11 mouse cellular contexts compared by ENCODE assay signal in the genomic region with DNA sequence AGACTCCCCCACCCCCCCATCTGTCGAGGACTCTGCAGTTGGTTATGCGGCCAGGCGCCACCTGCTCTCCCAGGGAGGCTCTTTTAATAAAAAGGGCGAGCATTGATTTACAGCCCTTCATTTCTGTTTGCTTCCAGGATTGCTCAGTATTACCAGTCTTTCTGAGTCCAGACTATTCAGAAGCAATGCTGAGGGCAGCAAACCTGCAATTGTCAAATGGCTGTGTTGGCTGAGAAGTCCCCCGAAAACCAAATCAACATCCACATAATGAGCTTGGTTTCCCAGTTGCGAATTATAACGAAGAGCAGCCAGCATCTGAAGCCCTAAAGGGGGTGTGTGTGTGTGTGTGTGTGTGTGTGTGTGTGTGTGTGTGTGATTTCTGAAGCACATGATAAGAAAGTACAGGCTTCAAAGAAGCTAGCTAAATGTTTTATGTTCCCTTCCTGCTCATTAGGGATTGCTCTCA. TPM values are rescaled to one million over a fixed set of nuclear protein-coding genes. Genes with fewer than 3 reads are reported as not detected.
A peak's percentile ranks its signal among the peaks of the same experiment; 100 is the strongest.
DNase-seq lines count a peak whose midpoint lies in the region; ATAC-seq and TF ChIP-seq lines count a peak whose summit lies in the region.
"Had no signal": no experiment of that assay in that cellular context is flagged by ENCODE, and none has a peak within 500 bp of the region (broad histone marks: within the 10 kb centered on the region; RNA-seq: fewer than 3 reads in every experiment).

No protein-coding gene starts in this region.

- TF ChIP-seq CTCF in liver, postnatal 0 days (IDR thresholded peaks at IDR 0.05; ENCODE audit: low read depth), result no peak

- H3K27me3 ChIP-seq in embryonic facial prominence, embryonic 10.5 days (replicated peaks; ENCODE audit: low read depth, poor library complexity, severe bottlenecking), result no peaks in the 10 kb centered on the region
- H3K27me3 ChIP-seq in hindbrain, embryonic 11.5 days (ENCODE audit: control insufficient read depth, insufficient read depth, low read length), result no peaks in the 10 kb centered on the region
- H3K27me3 ChIP-seq in midbrain, embryonic 12.5 days, result no peaks in the 10 kb centered on the region
- H3K27me3 ChIP-seq in heart, embryonic 12.5 days (replicated peaks), result no peaks in the 10 kb centered on the region
- H3K27me3 ChIP-seq in liver, postnatal 0 days (ENCODE audit: insufficient read depth, low read length), result no peaks in the 10 kb centered on the region
- H3K27me3 ChIP-seq: CH12.LX; lung, embryonic 15.5 days had no signal

- H3K4me3 ChIP-seq in embryonic facial prominence, embryonic 10.5 days, result peak overlapping the region; percentile 17; the same call in 1 of the 2 replicates
- no peak overlapping the region for H3K4me3 ChIP-seq in hindbrain, embryonic 11.5 days (ENCODE audit: low read depth, low read length)
- no peak overlapping the region for H3K4me3 ChIP-seq in midbrain, embryonic 12.5 days
- no peak overlapping the region for H3K4me3 ChIP-seq in heart, embryonic 12.5 days
- H3K4me3 ChIP-seq in liver, postnatal 0 days (ENCODE audit: low read depth, low read length), result no peak overlapping the region
- H3K4me3 ChIP-seq: lung, embryonic 15.5 days had no signal

- peak overlapping the region; percentile 79 for H3K27ac ChIP-seq in embryonic facial prominence, embryonic 10.5 days (replicated peaks)
- peak overlapping the region; percentile 63 for H3K27ac ChIP-seq in hindbrain, embryonic 11.5 days (ENCODE audit: low read depth, low read length)
- H3K27ac ChIP-seq in midbrain, embryonic 12.5 days (replicated peaks), result peak overlapping the region; percentile 87
- no peak overlapping the region for H3K27ac ChIP-seq in heart, embryonic 12.5 days (ENCODE audit: poor library complexity, severe bottlenecking)
- no peak overlapping the region for H3K27ac ChIP-seq in liver, postnatal 0 days (ENCODE audit: low read depth)
- H3K27ac ChIP-seq: lung, embryonic 15.5 days had no signal

- intact Hi-C loops in gastrocnemius, postnatal 14 days (cut with DNase I; ENCODE audit: low total_unique reads), result no loop called here

- H3K9ac ChIP-seq in hindbrain, embryonic 11.5 days (ENCODE audit: low read depth, low read length), result no peak overlapping the region
- no peak overlapping the region for H3K9ac ChIP-seq in midbrain, embryonic 12.5 days (replicated peaks)
- no peak overlapping the region for H3K9ac ChIP-seq in heart, embryonic 12.5 days
- no peak overlapping the region for H3K9ac ChIP-seq in liver, postnatal 0 days (replicated peaks)
- H3K9ac ChIP-seq: lung, embryonic 15.5 days had no signal

- ATAC-seq in hindbrain, embryonic 11.5 days (ENCODE audit: low FRiP score), result peak; percentile 43; the same call in 1 of the 2 replicates
- peak; percentile 64 for ATAC-seq in midbrain, embryonic 12.5 days (ENCODE audit: low FRiP score, low read depth)
- ATAC-seq in heart, embryonic 12.5 days (ENCODE audit: insufficient number of reproducible peaks, low FRiP score), result no peak
- ATAC-seq in liver, postnatal 0 days, result no peak

- H3K4me1 ChIP-seq in embryonic facial prominence, embryonic 10.5 days, result peaks cover 43% of the 10 kb centered on the region
- 0 out of 2 replicates have a peak, but pooled peaks cover 3% of the 10 kb centered on the region for H3K4me1 ChIP-seq in hindbrain, embryonic 11.5 days (replicated peaks; ENCODE audit: control insufficient read depth, insufficient read depth, low read length)
- H3K4me1 ChIP-seq in midbrain, embryonic 12.5 days, result peaks cover 45% of the 10 kb centered on the region
- H3K4me1 ChIP-seq in heart, embryonic 12.5 days (replicated peaks), result peaks cover 7% of the 10 kb centered on the region
- no peaks in the 10 kb centered on the region for H3K4me1 ChIP-seq in liver, postnatal 0 days (ENCODE audit: insufficient read depth)
- H3K4me1 ChIP-seq: lung, embryonic 15.5 days had no signal

- 59% methylated on average over 7 of the region's 7 CpGs for WGBS in embryonic facial prominence, embryonic 10.5 days
- 33% methylated on average over 7 of the region's 7 CpGs for WGBS in hindbrain, embryonic 11.5 days
- WGBS in midbrain, embryonic 12.5 days, result 17% methylated on average over 7 of the region's 7 CpGs
- 74% methylated on average over 7 of the region's 7 CpGs for WGBS in heart, embryonic 12.5 days
- WGBS in liver, postnatal 0 days (ENCODE audit: insufficient replicate concordance), result 72% methylated on average over 7 of the region's 7 CpGs

- TF ChIP-seq EP300 in liver, postnatal 0 days (IDR thresholded peaks at IDR 0.05; ENCODE audit: low read depth), result no peak

- no peaks in the 10 kb centered on the region for H3K9me3 ChIP-seq in embryonic facial prominence, embryonic 10.5 days
- H3K9me3 ChIP-seq in hindbrain, embryonic 11.5 days (ENCODE audit: control insufficient read depth, low read length), result no peaks in the 10 kb centered on the region
- no peaks in the 10 kb centered on the region for H3K9me3 ChIP-seq in midbrain, embryonic 12.5 days
- H3K9me3 ChIP-seq in heart, embryonic 12.5 days (replicated peaks), result no peaks in the 10 kb centered on the region
- H3K9me3 ChIP-seq in liver, postnatal 0 days (ENCODE audit: low read length), result no peaks in the 10 kb centered on the region
- H3K9me3 ChIP-seq: lung, embryonic 15.5 days had no signal

- DNase-seq in brain, adult 2 months (ENCODE audit: low read depth, low spot score), result peak; percentile 27
- peak; percentile 53 for DNase-seq in embryonic facial prominence, embryonic 10.5 days (ENCODE audit: low spot score)
- DNase-seq in hindbrain, embryonic 11.5 days (ENCODE audit: low spot score), result peak; percentile 39
- DNase-seq in gastrocnemius, postnatal 14 days, result no peak
- no peak for DNase-seq in urinary bladder, postnatal 14 days (ENCODE audit: low spot score)
- DNase-seq in liver, postnatal 0 days, result no peak
- DNase-seq: kidney, postnatal 14 days had no signal

- H3K36me3 ChIP-seq in embryonic facial prominence, embryonic 10.5 days (replicated peaks), result no peaks in the 10 kb centered on the region
- no peaks in the 10 kb centered on the region for H3K36me3 ChIP-seq in hindbrain, embryonic 11.5 days (ENCODE audit: control insufficient read depth, insufficient read depth, low read length)
- no peaks in the 10 kb centered on the region for H3K36me3 ChIP-seq in midbrain, embryonic 12.5 days
- no peaks in the 10 kb centered on the region for H3K36me3 ChIP-seq in heart, embryonic 12.5 days
- H3K36me3 ChIP-seq in liver, postnatal 0 days (replicated peaks; ENCODE audit: insufficient read depth, low read length), result no peaks in the 10 kb centered on the region
- H3K36me3 ChIP-seq: lung, embryonic 15.5 days had no signal

- H3K4me2 ChIP-seq in hindbrain, embryonic 11.5 days (replicated peaks; ENCODE audit: low read depth, low read length), result no peak overlapping the region
- H3K4me2 ChIP-seq in midbrain, embryonic 12.5 days (replicated peaks), result peak overlapping the region; percentile 32
- H3K4me2 ChIP-seq in heart, embryonic 12.5 days, result no peak overlapping the region
- no peak overlapping the region for H3K4me2 ChIP-seq in liver, postnatal 0 days (ENCODE audit: low read depth, low read length)
- H3K4me2 ChIP-seq: lung, embryonic 15.5 days had no signal

RNA-seq across cellular contexts. Expression of a gene that starts 22.0 kb away (rescaled TPM):
- 55.7 and 56.2 TPM in 2 replicates for polyA plus RNA-seq in embryonic facial prominence, embryonic 10.5 days (2016; fragmentation: Nextera tagmentation; extraction: Ambion mirVana)
- 52.1 and 59.0 TPM in 2 replicates for polyA plus RNA-seq in hindbrain, embryonic 11.5 days (2014; fragmentation: Nextera tagmentation; extraction: Ambion mirVana)
- polyA plus RNA-seq in midbrain, embryonic 12.5 days (2016; fragmentation: Nextera tagmentation; extraction: Ambion mirVana), result 47.3 and 48.9 TPM in 2 replicates
- polyA plus RNA-seq in heart, embryonic 12.5 days (2016; fragmentation: Nextera tagmentation; extraction: Ambion mirVana), result 31.3 and 31.5 TPM in 2 replicates
- total RNA-seq in gastrocnemius, postnatal 14 days (2021), result 10 to 100 TPM; 11.0 to 12.9 TPM
- polyA plus RNA-seq in liver, postnatal 0 days (2015; fragmentation: Nextera tagmentation; extraction: Ambion mirVana), result 15.1 and 16.1 TPM in 2 replicates

Comparison
In these comparisons a context has a peak if more than half of its experiments do, and no peak if none do; other contexts are left out.
1. DNase-seq: peak in brain, adult 2 months (single experiment), embryonic facial prominence, embryonic 10.5 days (single experiment) and hindbrain, embryonic 11.5 days (single experiment); none in gastrocnemius, postnatal 14 days (single experiment), urinary bladder, postnatal 14 days (single experiment) and liver, postnatal 0 days (single experiment).
2. H3K27ac ChIP-seq: peak in embryonic facial prominence, embryonic 10.5 days (single experiment), hindbrain, embryonic 11.5 days (single experiment) and midbrain, embryonic 12.5 days (single experiment); none in heart, embryonic 12.5 days (single experiment) and liver, postnatal 0 days (single experiment).
3. ATAC-seq: peak in hindbrain, embryonic 11.5 days (single experiment) and midbrain, embryonic 12.5 days (single experiment); none in heart, embryonic 12.5 days (single experiment) and liver, postnatal 0 days (single experiment).